Mouse (Mus musculus) liver, embryonic 14.5 days (tissue): ENCODE data around the gene Syt7. TPM values are rescaled to one million over a fixed set of nuclear protein-coding genes. Genes with fewer than 3 reads are reported as not detected.

Experiments used
- ATAC-seq: fragments of 200-750 bp; cut with Nextera tagmentation; 2 replicates; pipeline ENCODE4 v1.8.0; 2017; ENCODE audit warnings: moderate number of reproducible peaks, mild to moderate bottlenecking, moderate library complexity; ENCODE audit not compliant: insufficient read depth
- DNase-seq, 3 experiments: peaks; one replicate each; pipeline ENCODE4 v3.0.0-alpha.2; 2012 to 2013; ENCODE audit warnings: low read depth in 3 of 3, low spot score in 3 of 3
- H3K27ac ChIP-seq: fragments of 300-500 bp; sonication (generic); 2 replicates; pipeline ENCODE4 v1.5.1; 2014; ENCODE audit warnings: moderate library complexity, mild to moderate bottlenecking, control low read depth, inconsistent platforms
- H3K27me3 ChIP-seq: fragments of 300-500 bp; sonication (generic); 2 replicates; pipeline ENCODE4 v1.6.1; 2014; ENCODE audit warnings: mild to moderate bottlenecking, low read length, moderate library complexity; ENCODE audit not compliant: control insufficient read depth, insufficient read depth
- H3K36me3 ChIP-seq: fragments of 300-500 bp; sonication (generic); replicated peaks from 2 replicates; pipeline ENCODE4 v1.6.1; 2014; ENCODE audit warnings: low read depth; ENCODE audit not compliant: control insufficient read depth, insufficient read depth
- H3K4me1 ChIP-seq, 2 experiments: fragments of 200-500 bp in 1 of 2; fragments of 300-500 bp in 1 of 2; sonication (generic) in 1 of 2; replicated peaks; 2 replicates each; pipeline ENCODE4 v1.6.1; 2012 to 2014; ENCODE audit warnings: antibody characterized with exemption in 1 of 2, inconsistent platforms in 1 of 2, low read length in 1 of 2; ENCODE audit not compliant: control insufficient read depth in 2 of 2, insufficient read depth in 2 of 2
- H3K4me2 ChIP-seq: fragments of 300-500 bp; sonication (generic); 2 replicates; pipeline ENCODE4 v1.6.1; 2014; ENCODE audit warnings: low read depth, mild to moderate bottlenecking, control low read depth, moderate library complexity
- H3K4me3 ChIP-seq, 2 experiments: fragments of 200-500 bp in 1 of 2; fragments of 300-500 bp in 1 of 2; sonication (generic) in 1 of 2; 2 replicates each; pipeline ENCODE4 v1.5.1; 2012 to 2014; ENCODE audit warnings: low read depth in 2 of 2, low read length in 2 of 2, mild to moderate bottlenecking in 2 of 2, control low read depth in 1 of 2, inconsistent platforms in 1 of 2, moderate library complexity in 1 of 2; ENCODE audit not compliant: insufficient read depth in 1 of 2
- H3K9ac ChIP-seq: fragments of 300-500 bp; sonication (generic); replicated peaks from 2 replicates; pipeline ENCODE4 v1.6.1; 2014; ENCODE audit warnings: mild to moderate bottlenecking, control low read depth, moderate library complexity
- H3K9me3 ChIP-seq: fragments of 300-500 bp; sonication (generic); 2 replicates; pipeline ENCODE4 v1.6.1; 2016; ENCODE audit warnings: low read length, mixed read lengths; ENCODE audit not compliant: control insufficient read depth
- CTCF ChIP-seq: IDR thresholded peaks from 2 replicates; pipeline ENCODE4 v1.5.1; 2016; ENCODE audit warnings: antibody characterized with exemption, low read depth, control low read depth
- EP300 ChIP-seq: IDR thresholded peaks from 2 replicates; pipeline ENCODE4 v1.6.1; 2016; ENCODE audit warnings: antibody characterized with exemption, low read depth
- WGBS: fragments of 180-500 bp; shearing (Covaris S2); extraction: QIAGEN DNeasy Blood & Tissue Kit; methylation state at CpG from one replicate; pipeline ENCODE4 v1.1.7; 2014; ENCODE audit not compliant: insufficient replicate concordance; 5-methylcytosine and 5-hydroxymethylcytosine counted together
- polyA plus RNA-seq, 2 experiments: library from polyadenylated mRNA; depleted of rRNA in 1 of 2; stranded (reverse) in 1 of 2; unstranded in 1 of 2; fragments of >200 nt; fragmentation: Nextera tagmentation in 1 of 2; extraction: Ambion mirVana in 1 of 2; gene quantifications; 2 replicates each; pipeline versions ENCODE4 v1.2.1 to v1.2.3; 2012 to 2014

Syt7 gene
- polyA plus RNA-seq, 2 experiments, result 0.04 to 0.37 TPM

DNA sequence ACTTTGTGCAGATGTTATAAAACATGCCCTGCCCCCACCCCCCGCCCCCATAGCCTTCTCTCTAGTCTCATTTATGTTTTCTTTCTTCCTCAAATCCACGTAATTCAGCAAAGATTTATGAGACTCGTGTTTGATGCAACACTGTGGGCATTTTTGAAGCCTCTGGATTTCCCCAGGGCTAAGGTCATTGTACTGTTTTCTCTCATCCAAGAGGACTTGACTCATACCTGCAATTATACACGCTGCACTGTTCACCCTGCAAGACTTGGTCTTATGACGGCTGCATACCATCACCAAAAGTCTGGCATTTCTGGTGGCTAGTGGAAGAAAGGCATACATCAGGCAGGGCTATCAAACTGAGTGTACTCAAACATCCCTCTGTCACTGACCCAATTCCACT lies 8.9 kb upstream of the Syt7 start:
- H3K36me3 ChIP-seq, result no peaks in the 10 kb centered on the region
- ATAC-seq, result no peak
- H3K9ac ChIP-seq, result no peak overlapping the region
- TF ChIP-seq CTCF, result no peak
- TF ChIP-seq EP300, result no peak
- H3K4me3 ChIP-seq, result no peak overlapping the region
- no peak overlapping the region for H3K27ac ChIP-seq
- 50% methylated on average over 5 of the region's 5 CpGs for WGBS
- H3K9me3 ChIP-seq, result no peaks in the 10 kb centered on the region
- no peaks in the 10 kb centered on the region for H3K27me3 ChIP-seq
- no peak for DNase-seq
- H3K4me2 ChIP-seq, result no peak overlapping the region
- no peaks in the 10 kb centered on the region for H3K4me1 ChIP-seq

DNA sequence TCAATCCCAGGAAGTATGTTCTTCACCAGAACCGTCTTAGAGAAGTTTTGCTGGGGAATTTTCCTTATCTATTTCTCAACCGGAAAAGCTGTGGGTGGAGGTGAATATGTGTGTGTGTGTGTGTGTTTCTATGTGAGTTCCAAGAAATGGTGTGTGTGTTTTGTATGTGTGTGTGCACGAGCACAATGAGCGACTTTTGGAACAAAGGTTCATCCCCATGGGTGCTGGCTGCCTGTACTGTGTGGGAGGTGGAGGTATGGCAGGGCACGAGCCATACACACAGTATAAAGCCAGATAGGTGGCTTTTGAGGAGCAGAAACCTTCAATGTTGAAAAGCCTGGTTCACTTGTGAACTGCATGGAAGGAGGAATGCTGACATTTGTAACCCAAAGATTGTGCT lies 1.2 kb upstream of the Syt7 start:
- 33% methylated on average over 5 of the region's 5 CpGs for WGBS
- H3K4me2 ChIP-seq, result no peak overlapping the region
- ATAC-seq (no peak), DNase-seq (no peak)
- no peaks in the 10 kb centered on the region for H3K36me3 ChIP-seq
- no peak overlapping the region for H3K4me3 ChIP-seq
- H3K27ac ChIP-seq, result no peak overlapping the region
- no peaks in the 10 kb centered on the region for H3K9me3 ChIP-seq
- TF ChIP-seq CTCF (no peak), EP300 (no peak)
- H3K27me3 ChIP-seq, result peaks cover 43% of the 10 kb centered on the region
- H3K4me1 ChIP-seq, result no peaks in the 10 kb centered on the region
- no peak overlapping the region for H3K9ac ChIP-seq

DNA sequence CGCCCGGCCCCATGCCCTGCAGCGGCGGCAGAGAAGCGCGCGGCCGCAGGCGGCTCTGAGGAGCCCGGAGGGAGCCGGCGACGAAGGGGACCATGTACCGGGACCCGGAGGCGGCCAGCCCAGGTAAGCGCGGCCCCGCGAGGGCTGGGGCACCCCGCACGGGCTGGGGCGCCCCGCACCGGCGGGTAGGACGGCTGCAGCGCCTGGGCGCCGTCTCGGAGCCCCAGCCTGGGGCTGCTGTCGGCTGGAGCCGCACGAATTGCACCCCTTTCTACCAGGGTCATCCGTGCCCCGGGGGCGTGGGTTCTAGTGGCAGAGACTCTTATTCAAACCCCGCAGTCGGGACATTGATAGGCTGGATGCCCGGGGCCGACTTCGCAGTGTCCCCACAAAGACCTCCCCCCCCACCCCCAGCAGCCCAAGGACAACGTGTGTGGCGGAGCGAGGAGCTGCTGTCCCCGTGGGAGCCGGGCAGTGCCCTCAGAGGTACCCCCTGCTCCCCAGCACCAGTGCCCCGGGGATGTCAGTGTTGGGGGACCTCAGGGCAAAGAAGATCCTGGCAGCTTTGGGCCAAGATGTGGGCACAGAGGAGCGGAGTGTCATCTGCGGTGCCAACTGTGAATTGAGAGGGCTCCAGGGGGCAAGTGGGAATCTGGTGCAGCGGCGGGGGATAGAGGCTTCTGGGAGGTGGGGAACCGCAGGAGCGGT lies 655 bp downstream of the Syt7 start:
- H3K27me3 ChIP-seq, result peaks cover 43% of the 10 kb centered on the region
- TF ChIP-seq EP300, result no peak
- TF ChIP-seq CTCF, result no peak
- H3K4me2 ChIP-seq, result peak overlapping the region; percentile 52
- 2% methylated on average over 44 of the region's 54 CpGs for WGBS
- no peaks in the 10 kb centered on the region for H3K36me3 ChIP-seq
- no peaks in the 10 kb centered on the region for H3K9me3 ChIP-seq
- peak; percentile 54; the same call in 1 of the 2 replicates for ATAC-seq
- no peaks in the 10 kb centered on the region for H3K4me1 ChIP-seq
- DNase-seq, result no peak
- no peak overlapping the region for H3K9ac ChIP-seq
- H3K27ac ChIP-seq, result no peak overlapping the region
- H3K4me3 ChIP-seq, result peak overlapping the region in 1 of 2 experiments; percentile 50; a peak in 3 of 4 replicates

DNA sequence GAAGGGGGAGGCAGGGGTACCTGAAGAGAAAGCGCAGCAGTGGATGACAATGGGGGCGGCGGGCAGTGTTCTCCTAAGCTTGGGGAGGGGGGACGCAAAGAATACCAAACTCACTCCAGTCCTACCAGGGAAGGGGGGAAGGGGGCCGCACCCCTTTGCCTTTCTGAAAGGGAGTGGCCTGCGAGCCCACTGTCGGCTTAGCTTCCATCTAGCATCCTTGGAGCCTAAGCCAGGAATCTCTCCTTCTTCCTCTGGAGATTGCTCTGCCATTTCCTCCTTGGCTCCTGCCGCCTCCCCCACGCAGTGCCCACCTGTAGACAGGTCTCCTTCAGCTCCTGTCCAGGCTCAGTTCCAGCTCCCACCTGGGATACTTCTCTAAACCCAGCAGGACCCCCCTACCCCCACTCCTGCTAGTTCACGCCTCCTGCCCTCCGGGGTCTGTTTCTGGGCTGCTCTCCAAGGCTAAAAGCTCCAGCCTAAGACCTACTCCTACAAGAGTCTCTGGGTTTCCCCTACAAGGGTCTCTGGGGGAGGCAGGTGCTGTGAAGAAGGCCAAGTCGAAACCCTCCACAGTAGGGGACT lies 1.3 kb downstream of the Syt7 start:
- ATAC-seq, result no peak
- no peaks in the 10 kb centered on the region for H3K36me3 ChIP-seq
- no peak for DNase-seq
- H3K4me1 ChIP-seq, result no peaks in the 10 kb centered on the region
- no peak overlapping the region for H3K4me3 ChIP-seq
- H3K9me3 ChIP-seq, result no peaks in the 10 kb centered on the region
- no peak overlapping the region for H3K27ac ChIP-seq
- H3K27me3 ChIP-seq, result peaks cover 43% of the 10 kb centered on the region
- no peak overlapping the region for H3K9ac ChIP-seq
- TF ChIP-seq CTCF (no peak), EP300 (no peak)
- H3K4me2 ChIP-seq, result no peak overlapping the region; the same call in 1 of the 2 replicates
- WGBS, result 23% methylated on average over 11 of the region's 12 CpGs

DNA sequence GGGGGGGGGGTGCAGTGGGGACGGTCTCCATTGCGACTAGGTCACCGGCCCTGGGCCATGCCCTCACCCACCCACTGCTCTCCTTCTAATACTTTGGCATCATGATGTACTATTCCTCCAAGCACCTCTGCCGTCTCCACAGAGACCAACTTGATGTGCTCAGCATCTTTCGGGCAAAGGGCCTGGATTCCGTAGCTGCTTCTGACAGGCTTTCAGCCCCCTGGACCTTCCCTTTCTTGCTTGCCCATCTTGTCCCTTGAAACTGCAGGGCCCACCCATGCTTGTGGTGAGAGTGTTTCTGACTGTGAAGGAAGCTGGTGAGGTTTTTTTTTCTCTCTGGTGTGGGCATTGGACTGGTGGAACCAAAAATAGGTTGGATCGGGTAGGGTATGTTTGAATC lies 2.1 kb downstream of the Syt7 start:
- no peaks in the 10 kb centered on the region for H3K36me3 ChIP-seq
- H3K9me3 ChIP-seq, result no peaks in the 10 kb centered on the region
- TF ChIP-seq EP300, result no peak
- no peak for TF ChIP-seq CTCF
- no peak overlapping the region for H3K4me3 ChIP-seq
- ATAC-seq (no peak), DNase-seq (no peak)
- no peak overlapping the region for H3K9ac ChIP-seq
- no peaks in the 10 kb centered on the region for H3K4me1 ChIP-seq
- no peak overlapping the region for H3K27ac ChIP-seq
- H3K27me3 ChIP-seq, result peaks cover 43% of the 10 kb centered on the region
- WGBS, result 57% methylated on average over 7 of the region's 7 CpGs
- no peak overlapping the region for H3K4me2 ChIP-seq
